Mouse (Mus musculus): ENCODE data around the gene Gab1.
A peak's percentile ranks its signal among the peaks of the same experiment; 100 is the strongest.

Gene Gab1

DNA sequence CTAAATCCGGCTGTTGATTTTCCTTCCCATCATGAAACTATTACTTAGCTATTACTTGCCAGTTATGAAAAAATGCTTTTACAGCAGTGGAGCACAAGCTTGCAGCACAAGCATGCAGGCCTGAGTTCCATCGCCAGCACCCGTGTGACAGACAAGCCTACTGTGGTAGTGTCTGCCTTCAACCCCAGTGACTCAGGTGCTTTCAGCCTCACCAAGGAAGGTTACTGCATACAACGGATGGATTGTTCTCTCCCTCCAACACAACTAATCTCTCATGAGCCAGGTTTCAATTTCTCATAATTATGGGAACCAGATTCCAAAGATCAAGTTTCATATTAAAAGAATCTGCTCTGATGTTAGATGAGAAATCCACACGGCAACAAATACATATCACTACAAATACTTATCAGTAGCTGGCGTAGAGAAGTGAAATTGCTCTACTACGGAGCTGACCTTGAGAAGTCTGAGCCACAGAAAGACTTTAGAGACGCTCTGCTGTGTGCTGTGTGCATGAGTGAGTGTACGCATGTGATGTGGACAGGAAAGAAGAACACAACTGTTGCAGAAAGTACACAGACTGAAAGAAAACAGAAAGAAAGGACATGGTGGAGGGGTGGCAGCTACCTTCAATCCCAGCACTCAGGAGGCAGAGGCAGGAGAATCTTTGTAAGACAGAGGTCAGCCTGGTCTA lies 36.4 kb downstream of the Gab1 start:
- DNase-seq (ENCODE audit: low read depth) = no peak

DNA sequence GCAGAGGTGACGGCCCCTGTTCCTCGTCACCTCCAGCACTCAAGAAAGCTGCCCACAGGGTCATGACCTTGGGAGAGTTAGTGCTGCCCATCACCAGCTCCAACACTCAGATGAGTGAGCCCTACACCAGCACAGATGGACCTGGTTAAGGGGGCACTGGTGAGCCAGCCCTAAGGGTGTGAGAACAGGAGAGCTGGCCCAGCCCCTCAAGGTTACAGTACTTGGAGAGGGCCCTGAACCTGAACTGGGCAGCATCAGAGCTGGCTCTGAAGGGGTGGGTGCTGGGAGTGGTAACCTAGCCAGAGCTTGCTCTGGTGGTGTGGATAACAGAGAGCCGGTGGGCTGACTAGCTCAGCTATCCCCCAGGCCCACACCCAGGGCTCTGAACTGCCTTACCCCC lies 37.8 kb downstream of the Gab1 start:
- DNase-seq (ENCODE audit: low read depth) = no peak

DNA sequence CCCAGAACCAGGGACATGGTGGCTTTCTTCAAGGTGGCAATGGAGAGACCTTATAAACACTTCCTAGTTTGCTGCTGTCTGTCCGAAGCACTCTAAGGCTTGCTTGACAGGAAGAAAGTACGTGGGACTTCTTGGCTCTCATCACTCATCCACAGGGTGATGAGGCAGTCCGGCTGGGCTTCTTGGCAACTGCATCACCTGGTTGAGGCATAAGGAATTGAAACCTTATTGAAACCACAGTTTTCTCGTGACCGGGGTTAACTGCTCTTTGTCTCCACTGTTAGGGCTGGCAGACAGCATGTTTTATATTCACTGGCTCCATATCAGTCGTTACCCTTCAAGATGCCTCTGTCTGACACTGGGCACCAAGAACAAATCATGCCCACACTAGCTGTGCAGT lies 40.2 kb downstream of the Gab1 start:
- DNase-seq (ENCODE audit: low read depth) = no peak

DNA sequence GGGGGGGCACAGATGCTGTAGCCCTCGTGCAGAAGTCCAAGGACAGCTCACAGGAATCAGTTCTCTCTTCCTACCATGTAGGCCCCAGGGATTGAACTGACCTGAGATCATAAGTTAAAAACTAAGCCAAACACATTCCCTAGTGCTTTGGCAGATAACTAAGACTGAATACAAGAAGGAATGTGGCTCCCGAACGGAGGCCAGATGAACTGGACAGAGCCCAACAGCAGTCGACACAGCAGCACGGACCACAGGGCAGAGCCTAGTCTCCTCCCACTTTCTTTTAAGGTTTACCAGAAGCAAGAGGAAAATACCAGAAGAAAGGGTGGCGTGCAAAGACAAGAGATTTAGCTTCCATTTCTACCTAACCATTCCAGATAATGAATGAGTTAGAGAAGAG lies 42.1 kb downstream of the Gab1 start:
- DNase-seq (ENCODE audit: low read depth) = no peak

DNA sequence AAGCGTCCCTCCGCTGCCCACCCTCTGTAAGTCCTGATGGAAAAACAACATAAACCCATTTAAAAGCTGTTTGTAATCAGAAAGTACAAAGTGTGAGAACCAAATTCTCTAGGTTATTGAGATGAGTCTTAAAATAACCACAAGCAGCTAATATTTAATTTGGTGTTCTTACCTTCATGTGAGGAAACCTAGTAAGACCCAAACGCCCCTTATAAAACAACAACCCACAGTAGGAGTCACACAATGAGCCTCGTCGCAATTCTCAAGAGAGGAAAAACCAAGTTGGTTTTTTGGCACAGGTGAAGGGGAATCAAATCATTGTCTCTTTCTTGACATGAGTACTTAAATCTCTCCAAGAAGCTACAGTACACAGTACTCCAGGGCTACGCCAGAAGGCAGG lies 44.9 kb downstream of the Gab1 start:
- DNase-seq (ENCODE audit: low read depth) = no peak

DNA sequence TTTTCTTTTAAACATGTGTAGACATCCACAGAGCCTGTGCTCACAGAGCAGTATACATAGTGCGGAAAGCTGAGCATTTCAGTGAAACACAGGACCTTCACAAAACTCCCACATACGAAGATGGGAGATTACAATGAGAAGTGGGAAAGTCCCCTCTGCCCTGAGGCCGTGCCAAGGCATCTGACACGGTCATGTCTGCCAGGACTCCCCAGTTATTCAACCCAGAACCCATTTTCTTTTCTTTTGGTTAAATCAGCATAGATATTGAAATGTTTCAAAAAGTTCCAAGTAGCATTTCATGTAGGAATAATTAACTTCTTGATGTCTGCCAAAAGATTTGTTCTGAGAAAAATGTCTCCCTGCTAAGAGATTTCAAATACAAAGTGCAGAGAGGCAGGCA lies 45.9 kb downstream of the Gab1 start:
- no peak for DNase-seq (ENCODE audit: low read depth)

DNA sequence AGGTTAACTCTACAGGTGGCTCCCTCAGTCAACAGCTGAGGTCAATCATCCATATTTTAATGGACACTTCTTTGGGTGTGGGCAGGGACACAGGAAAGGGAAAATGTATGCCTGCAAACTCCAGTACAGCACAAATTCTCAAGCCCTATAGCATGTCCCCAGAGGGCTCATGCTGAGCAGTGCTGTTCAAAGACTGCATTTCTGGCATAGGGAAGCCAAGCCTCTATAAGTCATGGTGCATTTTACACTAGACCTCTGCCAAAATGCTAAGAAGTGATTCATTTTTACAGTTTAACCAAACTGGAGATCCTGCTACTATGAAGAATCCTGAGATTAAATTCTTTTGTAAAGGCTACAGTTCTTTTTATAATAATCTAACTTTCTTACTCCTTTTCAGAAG lies 47.8 kb downstream of the Gab1 start:
- no peak for DNase-seq (ENCODE audit: low read depth)

DNA sequence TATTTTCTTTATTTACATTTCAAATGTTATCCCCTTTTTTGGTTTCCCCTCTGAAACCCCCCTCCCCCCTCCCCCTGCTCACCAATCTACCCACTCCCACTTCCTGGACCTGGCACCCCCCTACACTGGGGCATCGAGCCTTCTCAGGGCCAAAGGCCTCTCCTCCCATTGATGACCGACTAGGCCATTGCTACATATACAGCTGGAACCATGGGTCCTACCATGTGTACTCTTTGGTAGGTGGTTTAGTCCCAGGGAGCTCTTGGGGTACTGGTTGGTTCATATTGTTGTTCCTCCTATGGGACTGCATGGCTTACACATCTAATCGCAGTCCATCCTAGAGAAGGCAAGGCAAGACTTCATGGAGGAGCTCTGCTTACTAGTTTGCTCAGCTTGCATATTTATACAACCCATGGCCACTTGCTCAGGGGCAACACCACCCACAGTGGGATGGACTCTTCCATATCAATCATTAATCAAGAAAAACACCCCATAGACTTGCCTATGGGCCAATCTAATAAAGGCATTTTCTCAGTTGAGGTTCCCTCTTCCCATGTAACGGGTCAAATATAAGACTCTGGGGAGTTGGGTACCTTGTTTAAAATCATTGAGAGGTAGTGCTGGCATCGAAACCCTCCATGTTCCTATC lies 48.3 kb downstream of the Gab1 start:
- no peak for DNase-seq (ENCODE audit: low read depth)

DNA sequence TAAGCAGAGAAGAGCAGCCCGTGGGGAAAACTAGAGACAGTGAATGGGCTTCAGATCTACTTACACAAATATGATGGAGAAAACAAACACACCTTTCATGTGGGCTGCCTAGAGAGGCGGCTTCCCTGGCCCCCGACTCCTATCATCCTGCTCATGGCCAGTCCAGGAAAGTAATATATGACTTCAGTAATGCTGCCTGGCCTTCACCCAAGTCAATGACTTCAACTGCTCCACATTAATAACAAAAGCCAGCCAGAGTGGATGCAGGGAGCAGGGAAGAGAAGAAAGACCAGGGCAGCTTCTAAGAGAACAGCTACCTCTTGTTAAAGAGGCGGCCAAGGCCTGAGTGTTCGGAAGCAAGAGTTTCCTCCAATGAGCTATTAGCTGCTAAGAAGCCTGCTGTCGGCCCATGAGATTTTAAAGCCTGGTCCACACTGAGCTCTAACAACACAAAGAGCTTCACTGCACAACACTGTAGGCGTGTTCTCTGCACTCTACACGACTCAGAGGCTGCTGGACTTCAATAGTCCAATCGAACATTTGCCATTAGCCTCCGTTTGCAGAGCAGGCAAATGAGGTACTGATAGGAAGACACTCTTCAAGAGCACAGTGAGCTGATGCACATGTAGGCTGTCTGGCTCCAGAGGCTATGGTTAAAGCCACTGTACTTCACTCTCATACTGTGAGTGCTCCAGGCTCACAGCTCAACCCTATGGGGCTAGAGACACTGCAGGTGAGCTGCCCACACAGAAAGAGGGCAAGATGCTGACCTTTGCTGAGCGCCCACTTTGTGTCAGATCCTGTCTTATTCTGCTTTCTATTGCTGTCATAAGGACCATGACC lies 49.4 kb downstream of the Gab1 start:
- no peak for DNase-seq (ENCODE audit: low read depth)

DNA sequence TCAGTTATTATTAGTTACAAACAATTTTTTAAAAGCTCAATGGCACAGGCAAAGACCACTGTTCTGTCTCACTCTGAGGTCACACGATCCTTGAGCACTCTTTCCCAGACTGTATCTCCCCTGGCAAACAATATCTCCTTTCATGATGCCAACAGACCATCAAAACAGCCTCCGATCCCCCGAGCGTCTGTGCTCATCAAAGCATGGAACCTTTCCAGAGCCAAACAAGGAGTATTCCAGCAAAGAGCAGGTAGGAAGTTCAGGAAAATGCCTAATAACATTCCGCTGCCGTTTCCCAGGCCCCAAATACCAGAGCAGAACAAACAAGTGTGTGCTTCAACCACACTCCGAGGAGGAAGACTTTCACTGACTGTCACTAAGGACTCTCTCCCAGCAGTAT lies 50.2 kb downstream of the Gab1 start:
- DNase-seq (ENCODE audit: low read depth) = no peak

DNA sequence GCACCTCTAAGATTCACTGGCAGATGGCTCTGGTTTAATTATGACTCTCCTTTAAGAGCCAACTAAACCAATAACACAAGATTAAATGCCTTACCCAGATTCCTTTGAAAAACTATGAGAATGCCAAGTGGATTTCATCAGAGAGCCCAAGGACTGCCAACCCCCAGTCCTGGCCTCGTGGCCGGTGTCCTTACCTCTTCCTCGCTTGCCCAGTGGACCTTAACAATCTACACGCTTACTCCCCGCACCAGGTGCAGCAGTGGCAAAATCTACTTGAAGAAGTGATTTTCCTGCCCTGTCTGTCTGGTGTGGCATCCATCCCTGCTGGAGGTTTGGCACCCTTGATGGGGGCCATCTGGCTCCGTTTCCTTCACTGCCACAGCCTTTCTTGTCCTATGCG lies 53.3 kb downstream of the Gab1 start:
- DNase-seq (ENCODE audit: low read depth) = no peak

DNA sequence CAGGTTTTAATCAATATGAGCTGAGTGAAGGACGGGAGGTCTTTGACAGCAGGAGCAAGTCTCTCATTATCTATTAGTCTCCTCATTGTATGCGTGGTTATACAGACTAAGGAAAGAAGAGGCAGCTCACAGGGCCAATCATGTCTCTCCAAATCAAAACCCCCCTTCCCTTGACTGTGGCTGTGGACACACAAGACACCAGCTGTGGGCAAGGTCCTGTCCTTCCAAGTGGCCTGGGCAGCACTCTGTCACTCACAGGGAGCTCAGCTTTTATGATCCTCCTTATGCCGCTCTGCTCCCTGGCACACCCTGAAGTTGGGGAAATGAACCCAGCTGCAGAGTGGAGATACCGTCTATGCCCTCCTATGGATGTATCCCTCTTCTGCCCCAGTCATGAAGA lies 55.2 kb downstream of the Gab1 start:
- no peak for DNase-seq (ENCODE audit: low read depth)

DNA sequence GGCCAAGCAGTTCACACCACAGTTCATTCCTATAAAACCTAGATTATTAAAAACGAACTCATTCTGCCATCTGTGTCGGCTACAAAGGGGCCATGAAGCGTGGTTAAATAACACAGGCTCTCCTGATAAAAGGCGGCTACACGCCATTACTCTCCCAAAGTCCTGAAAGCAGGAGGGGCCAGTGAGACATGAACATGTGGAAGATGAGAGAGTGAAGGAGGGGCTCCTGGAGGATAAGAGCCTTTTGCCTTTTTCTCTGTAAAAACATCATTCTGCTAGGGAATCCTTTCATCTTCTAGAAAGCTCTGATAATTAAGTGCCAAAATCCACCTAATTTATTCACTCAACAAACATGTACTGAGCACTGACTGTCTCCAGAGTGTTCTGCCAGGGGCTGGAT lies 55.9 kb downstream of the Gab1 start:
- no peak for DNase-seq (ENCODE audit: low read depth)

DNA sequence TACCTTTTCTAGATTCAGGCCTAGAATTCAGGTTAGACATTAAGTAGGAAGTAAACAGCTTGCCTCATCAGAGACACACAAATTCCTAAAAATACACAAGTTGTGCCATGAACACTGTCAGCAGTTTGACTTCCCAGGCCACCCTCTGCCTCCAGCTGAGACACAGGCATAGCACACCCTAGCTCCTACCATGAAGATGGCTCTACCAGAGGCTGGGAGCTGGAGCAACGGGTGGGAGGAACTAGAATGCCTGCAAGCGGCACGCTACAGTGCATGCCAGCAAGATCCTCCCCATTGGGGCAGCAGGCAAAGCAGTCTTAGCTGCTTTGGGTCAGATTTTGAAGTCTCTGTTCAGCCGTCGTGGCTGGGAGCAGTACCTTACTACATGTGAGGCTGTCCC lies 57.1 kb downstream of the Gab1 start:
- no peak for DNase-seq (ENCODE audit: low read depth)

DNA sequence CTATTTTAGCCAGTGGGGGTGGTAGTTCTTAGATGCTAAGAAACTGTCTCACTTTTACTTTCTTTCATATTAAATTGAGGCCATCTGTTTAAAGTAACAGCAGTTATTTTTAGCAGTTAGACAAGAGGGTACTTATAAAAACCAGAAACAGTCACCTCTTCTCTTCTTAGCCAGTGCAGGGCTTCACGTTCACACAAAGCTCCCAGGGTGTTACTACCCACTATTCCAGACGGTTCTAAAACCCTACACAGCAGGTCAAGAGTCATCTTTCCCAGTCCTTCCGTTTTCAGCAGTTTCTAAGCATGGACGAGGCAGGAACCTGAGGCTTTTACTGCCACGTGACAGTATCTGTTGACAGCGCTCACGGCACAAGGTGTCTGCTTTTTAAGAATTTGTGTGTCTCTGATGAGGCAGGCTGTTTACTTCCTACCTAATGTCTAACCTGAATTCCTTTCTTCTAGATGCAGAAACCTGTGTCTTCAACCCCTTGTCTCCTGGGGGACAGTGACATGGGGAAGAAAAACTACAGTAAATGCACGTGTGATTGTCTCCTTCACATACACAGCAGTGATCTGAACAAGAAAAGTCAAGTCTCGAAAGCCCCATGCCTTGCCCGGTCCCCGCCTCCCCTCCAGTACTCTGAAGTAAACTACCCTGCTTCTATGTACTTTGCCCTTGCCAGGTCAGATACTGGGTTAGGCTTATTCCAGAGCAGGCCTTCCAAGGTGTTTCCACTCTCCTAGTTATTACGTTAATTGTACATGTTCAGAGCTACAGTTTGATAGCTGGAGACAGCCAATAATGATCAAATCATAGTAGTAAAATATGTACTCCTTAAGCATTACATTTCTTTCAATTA lies 58.7 kb downstream of the Gab1 start:
- DNase-seq (ENCODE audit: low read depth) = no peak

DNA sequence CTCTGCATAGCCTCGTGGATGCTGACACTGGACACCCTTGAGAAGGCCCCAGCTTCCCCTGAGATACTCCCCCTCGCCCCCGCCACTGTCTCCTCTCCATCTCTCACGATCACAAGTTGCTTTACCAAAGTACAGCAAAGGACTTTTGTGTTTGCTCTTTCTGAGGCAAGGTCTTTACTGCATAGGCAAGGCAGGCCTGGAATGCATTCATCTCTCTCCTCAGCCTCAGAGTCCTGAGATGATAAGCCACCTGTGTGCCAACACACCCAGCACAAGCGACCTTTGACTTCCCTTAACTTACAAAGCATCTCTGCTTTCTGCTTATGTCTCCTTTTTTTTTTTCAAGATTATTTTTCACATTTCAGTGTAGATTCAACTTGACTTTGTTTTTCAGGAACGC lies 61.3 kb downstream of the Gab1 start:
- DNase-seq (ENCODE audit: low read depth) = no peak

DNA sequence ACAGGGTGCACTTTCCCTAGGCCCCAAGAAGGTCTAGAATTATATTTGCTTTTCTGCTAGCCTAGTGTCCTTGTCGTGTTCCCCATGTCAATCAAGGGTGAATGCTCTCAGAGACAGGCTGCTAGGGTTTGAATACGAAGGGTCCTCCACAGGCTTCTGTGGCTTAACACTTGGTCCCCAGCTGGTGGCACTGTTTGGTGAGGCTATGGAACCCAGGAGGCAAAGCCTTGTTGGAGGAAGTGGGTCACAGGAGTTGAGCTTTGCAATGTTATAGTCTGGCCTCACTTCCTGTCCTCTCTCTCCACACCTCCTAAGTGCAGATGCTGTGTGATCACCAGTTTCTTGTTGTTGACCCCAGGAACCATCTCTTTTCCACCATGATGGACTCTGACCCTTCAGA lies 63.3 kb downstream of the Gab1 start:
- no peak for DNase-seq (ENCODE audit: low read depth)

DNA sequence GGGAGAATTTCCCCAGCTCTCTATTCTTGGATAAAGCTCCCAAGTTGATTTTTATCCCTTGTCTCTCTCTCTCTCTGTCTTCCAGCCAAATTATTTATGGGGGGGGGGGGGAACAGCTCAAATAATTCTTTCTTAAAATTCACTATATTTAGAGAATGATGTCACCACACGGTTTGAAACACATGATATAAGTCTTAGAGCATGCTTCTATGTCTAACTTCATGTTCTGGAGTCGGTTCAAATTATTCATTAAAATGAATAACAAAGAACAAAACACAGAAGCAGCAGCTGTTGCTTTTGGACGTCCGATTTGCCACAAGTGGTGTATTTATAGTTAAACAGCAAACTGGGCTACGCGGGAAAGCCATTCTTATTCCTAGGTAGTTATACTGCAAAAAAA lies 65.1 kb downstream of the Gab1 start:
- DNase-seq (ENCODE audit: low read depth) = no peak

DNA sequence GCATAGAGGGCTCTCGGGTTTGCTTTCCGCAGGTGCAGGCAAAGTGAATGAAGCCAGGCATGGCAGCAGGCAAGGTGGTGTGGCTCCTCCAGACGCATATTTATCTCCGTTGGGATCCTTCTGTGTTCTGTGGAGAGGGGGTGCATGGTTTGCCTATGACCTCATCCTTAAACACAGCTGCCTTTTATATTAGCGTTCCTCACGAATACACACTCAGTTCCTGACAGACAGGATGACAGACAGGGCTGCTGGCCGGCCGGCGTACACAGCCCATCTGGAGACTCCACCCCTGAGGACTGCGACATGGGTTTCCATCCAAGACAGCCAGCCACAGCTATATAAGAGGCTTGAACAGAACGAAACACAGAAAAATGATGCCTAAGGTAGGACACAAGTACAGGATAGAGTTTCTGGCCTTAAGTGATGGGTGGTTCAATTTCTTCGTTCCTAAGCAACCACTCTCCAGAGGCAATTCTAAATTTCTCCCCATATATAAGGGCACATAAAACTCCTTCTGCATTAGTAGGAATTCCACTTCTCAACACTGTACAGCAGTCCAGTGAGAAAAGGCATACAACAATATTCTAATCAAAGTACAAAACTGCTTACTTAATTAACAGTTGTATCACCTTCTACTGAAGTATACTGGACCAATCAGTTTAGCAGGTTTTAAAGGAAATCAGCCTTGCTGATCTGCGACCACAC lies 66.1 kb downstream of the Gab1 start:
- no peak for DNase-seq (ENCODE audit: low read depth)

DNA sequence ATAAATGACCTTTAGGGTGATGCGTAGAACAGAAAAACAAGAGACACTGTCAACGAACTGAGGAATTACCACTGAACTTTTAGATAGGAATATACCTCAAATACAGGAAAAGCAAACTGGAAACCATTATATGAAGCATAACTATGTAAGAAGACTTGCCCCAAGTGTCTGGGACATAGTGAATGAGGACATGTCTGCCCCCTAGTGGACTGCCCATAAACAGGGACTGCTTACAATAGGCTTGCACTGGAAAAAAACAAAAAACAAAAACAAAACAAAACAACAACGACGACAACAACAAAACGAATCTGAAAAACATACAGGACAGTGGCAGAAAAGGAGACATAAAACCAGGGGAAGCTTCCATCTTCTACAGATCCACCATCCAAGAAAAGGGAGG lies 66.9 kb downstream of the Gab1 start:
- peak; percentile 27 for DNase-seq (ENCODE audit: low read depth)

DNA sequence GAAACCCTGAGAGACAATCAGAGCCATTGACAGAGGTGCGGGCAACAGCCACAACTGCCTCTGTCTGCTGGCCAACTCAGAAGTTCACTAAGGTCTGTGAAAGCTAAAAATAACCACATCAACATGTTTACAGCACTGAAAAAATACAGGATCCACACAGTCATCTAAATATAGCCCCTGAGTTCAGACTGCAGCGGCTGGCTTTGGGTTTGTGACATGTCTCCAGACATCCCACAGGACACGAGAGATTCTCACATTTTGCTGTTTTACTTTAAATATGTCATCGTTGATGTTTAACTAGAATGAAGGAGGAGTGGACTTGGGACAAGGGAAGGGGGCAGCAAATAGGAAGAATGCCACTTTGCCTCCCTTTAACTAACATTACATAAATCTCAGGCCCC lies 68.7 kb downstream of the Gab1 start:
- no peak for DNase-seq (ENCODE audit: low read depth)

DNA sequence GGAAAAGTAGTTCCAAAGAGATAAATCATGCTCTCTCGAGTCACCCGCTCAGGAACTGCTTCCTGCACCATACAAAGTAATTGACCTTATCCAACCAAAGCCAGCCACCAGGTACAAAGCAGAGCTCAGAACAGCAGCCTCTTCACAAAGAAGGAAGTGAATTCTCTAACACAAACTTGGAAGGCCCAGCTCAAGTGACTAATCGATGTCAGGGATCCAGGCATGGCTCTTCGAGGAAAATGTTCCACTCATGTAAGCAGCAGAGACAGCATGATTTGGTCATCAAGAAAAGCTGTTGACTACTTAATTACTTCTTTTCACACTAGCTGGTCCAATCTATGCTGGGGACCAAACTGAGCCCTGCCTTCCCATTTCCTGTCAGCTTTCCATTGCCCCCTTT lies 69.4 kb downstream of the Gab1 start:
- no peak for DNase-seq (ENCODE audit: low read depth)
